Mouse (Mus musculus): ENCODE data around the gene Bsn.

- TF ChIP-seq CTCF (IDR thresholded peaks at IDR 0.05; ENCODE audit: extremely low read depth, insufficient read length, insufficient replicate concordance, low read depth, low read length) (no peak), POLR2A (IDR thresholded peaks at IDR 0.05; ENCODE audit: low read depth, low read length) (no peak)
Measured at GRCm38 (mm10) chr9:108051931-108052220, 138.3 kb downstream of the Bsn start.

All from small intestine, adult 2 months (tissue).